Mouse (Mus musculus): ENCODE data around the gene 1700016D06Rik.

- TF ChIP-seq CTCF (IDR thresholded peaks at IDR 0.05; ENCODE audit: low read depth) (peak; percentile 18), EP300 (IDR thresholded peaks at IDR 0.05; ENCODE audit: low read depth) (no peak)
Measured at GRCm38 (mm10) chr8:11635012-11635577, 65.8 kb downstream of the 1700016D06Rik start.
